Mouse (Mus musculus): ENCODE data around the gene Myh3. TPM values are rescaled to one million over a fixed set of nuclear protein-coding genes. Genes with fewer than 3 reads are reported as not detected.

The Myh3 gene
- polyA plus RNA-seq, 1 experiment from 2014 or later: 0.45 TPM

GRCm38 (mm10) chr11:67148286-67149012 lies 70.3 kb downstream of the Myh3 start:
- ATAC-seq (ENCODE audit: low FRiP score, low TSS enrichment): no peak
- Histone ChIP-seq H3K4me2 (replicated peaks; ENCODE audit: low read depth, low read length) (no peak overlapping the region), H3K9ac (ENCODE audit: low read depth, low read length) (no peak overlapping the region), H3K27me3 (ENCODE audit: control insufficient read depth, insufficient read depth, low read length) (no peaks in the 10 kb centered on the region), H3K36me3 (ENCODE audit: control insufficient read depth, insufficient read depth, low read length) (no peaks in the 10 kb centered on the region), H3K9me3 (ENCODE audit: control insufficient read depth, low read length) (no peaks in the 10 kb centered on the region), H3K27ac (ENCODE audit: low read depth, low read length) (no peak overlapping the region), H3K4me3 (ENCODE audit: low read length) (no peak overlapping the region), H3K4me1 (ENCODE audit: control insufficient read depth, insufficient read depth, low read length) (no peaks in the 10 kb centered on the region)
- 80% methylated on average over 4 of the region's 4 CpGs for WGBS

GRCm38 (mm10) chr11:67150237-67150636 lies 72.1 kb downstream of the Myh3 start:
- Histone ChIP-seq H3K9ac (ENCODE audit: low read depth, low read length) (no peak overlapping the region), H3K36me3 (ENCODE audit: control insufficient read depth, insufficient read depth, low read length) (no peaks in the 10 kb centered on the region), H3K9me3 (ENCODE audit: control insufficient read depth, low read length) (no peaks in the 10 kb centered on the region), H3K4me2 (replicated peaks; ENCODE audit: low read depth, low read length) (no peak overlapping the region), H3K4me1 (ENCODE audit: control insufficient read depth, insufficient read depth, low read length) (no peaks in the 10 kb centered on the region), H3K4me3 (ENCODE audit: low read length) (no peak overlapping the region), H3K27me3 (ENCODE audit: control insufficient read depth, insufficient read depth, low read length) (no peaks in the 10 kb centered on the region), H3K27ac (ENCODE audit: low read depth, low read length) (no peak overlapping the region)
- 91% methylated on average over 2 of the region's 2 CpGs for WGBS
- no peak for ATAC-seq (ENCODE audit: low FRiP score, low TSS enrichment)

GRCm38 (mm10) chr11:67151159-67151558 lies 73.1 kb downstream of the Myh3 start:
- no peak overlapping the region for H3K4me2 ChIP-seq (replicated peaks; ENCODE audit: low read depth, low read length)
- H3K36me3 ChIP-seq (ENCODE audit: control insufficient read depth, insufficient read depth, low read length): no peaks in the 10 kb centered on the region
- ATAC-seq (ENCODE audit: low FRiP score, low TSS enrichment): no peak
- H3K27ac ChIP-seq (ENCODE audit: low read depth, low read length): no peak overlapping the region
- no peaks in the 10 kb centered on the region for H3K9me3 ChIP-seq (ENCODE audit: control insufficient read depth, low read length)
- H3K4me1 ChIP-seq (ENCODE audit: control insufficient read depth, insufficient read depth, low read length): no peaks in the 10 kb centered on the region
- WGBS: 59% methylated on average over 3 of the region's 3 CpGs
- no peaks in the 10 kb centered on the region for H3K27me3 ChIP-seq (ENCODE audit: control insufficient read depth, insufficient read depth, low read length)
- H3K4me3 ChIP-seq (ENCODE audit: low read length): no peak overlapping the region
- no peak overlapping the region for H3K9ac ChIP-seq (ENCODE audit: low read depth, low read length)

Small RNAs within 50 kb of the gene (microRNA-seq; reads per million reads assigned to microRNA genes)
- not detected for gene Mir6923

Other genes starting within 250 kb of the Myh3 start
- 0.22 and 0.23 TPM in 2 replicates for gene Pirt, start 166.3 kb upstream of the Myh3 start, polyA plus RNA-seq (2014; fragmentation: Nextera tagmentation; extraction: Ambion mirVana)
- not detected in 2 replicates for gene Tmem238l, start 121.7 kb upstream of the Myh3 start, polyA plus RNA-seq (2014; fragmentation: Nextera tagmentation; extraction: Ambion mirVana)
- gene Tmem220, start 53.1 kb upstream of the Myh3 start, polyA plus RNA-seq (2014; fragmentation: Nextera tagmentation; extraction: Ambion mirVana): 1.7 TPM in 2 replicates
- 27.0 and 27.7 TPM in 2 replicates for gene Adprm, start 25.7 kb upstream of the Myh3 start, polyA plus RNA-seq (2014; fragmentation: Nextera tagmentation; extraction: Ambion mirVana)
- gene Sco1, start 25.6 kb upstream of the Myh3 start, polyA plus RNA-seq (2014; fragmentation: Nextera tagmentation; extraction: Ambion mirVana): 11.8 and 19.2 TPM in 2 replicates
- gene Myh2, start 92.7 kb downstream of the Myh3 start, polyA plus RNA-seq (2014; fragmentation: Nextera tagmentation; extraction: Ambion mirVana): not detected in 2 replicates
- gene Myh1, start 121.8 kb downstream of the Myh3 start, polyA plus RNA-seq (2014; fragmentation: Nextera tagmentation; extraction: Ambion mirVana): 0.04 TPM in 1 of 2 replicates, not detected in the other
- not detected in 2 replicates for gene Myh4, start 159.7 kb downstream of the Myh3 start, polyA plus RNA-seq (2014; fragmentation: Nextera tagmentation; extraction: Ambion mirVana)
- gene Myh8, start 198.8 kb downstream of the Myh3 start, polyA plus RNA-seq (2014; fragmentation: Nextera tagmentation; extraction: Ambion mirVana): 0.04 and 0.12 TPM in 2 replicates
- not detected in 2 replicates for gene Myh13, start 243.4 kb downstream of the Myh3 start, polyA plus RNA-seq (2014; fragmentation: Nextera tagmentation; extraction: Ambion mirVana)

Measured in kidney, embryonic 14.5 days (tissue).